Mouse (Mus musculus) intestine, embryonic 14.5 days (tissue): ENCODE data around the gene Jakmip3. TPM values are rescaled to one million over a fixed set of nuclear protein-coding genes. Genes with fewer than 3 reads are reported as not detected.

Source experiments
- ATAC-seq: fragments of 200-750 bp; cut with Nextera tagmentation; replicated peaks from 2 replicates; pipeline ENCODE4 v1.8.0; 2017; ENCODE audit warnings: low read depth, moderate number of reproducible peaks, moderate TSS enrichment, moderate library complexity; ENCODE audit not compliant: low FRiP score, low TSS enrichment
- DNase-seq: peaks from one replicate; pipeline ENCODE4 v3.0.0-alpha.2; 2018; ENCODE audit warnings: low spot score
- H3K27ac ChIP-seq: fragments of 300-500 bp; sonication (generic); 2 replicates; pipeline ENCODE4 v1.5.1; 2014; ENCODE audit warnings: low read depth, mild to moderate bottlenecking, control low read depth
- H3K27me3 ChIP-seq: fragments of 300-500 bp; sonication (generic); replicated peaks from 2 replicates; pipeline ENCODE4 v1.6.1; 2014; ENCODE audit warnings: low read length, control low read depth; ENCODE audit not compliant: control insufficient read depth, insufficient read depth
- H3K36me3 ChIP-seq: fragments of 300-500 bp; sonication (generic); 2 replicates; pipeline ENCODE4 v1.6.1; 2014; ENCODE audit warnings: low read length, control low read depth; ENCODE audit not compliant: control insufficient read depth, insufficient read depth
- H3K4me1 ChIP-seq: fragments of 300-500 bp; sonication (generic); replicated peaks from 2 replicates; pipeline ENCODE4 v1.6.1; 2014; ENCODE audit warnings: low read length, control low read depth, mixed read lengths; ENCODE audit not compliant: control insufficient read depth, insufficient read depth
- H3K4me2 ChIP-seq: fragments of 300-500 bp; sonication (generic); 2 replicates; pipeline ENCODE4 v1.6.1; 2014; ENCODE audit warnings: low read length
- H3K4me3 ChIP-seq: fragments of 300-500 bp; sonication (generic); 2 replicates; pipeline ENCODE4 v1.5.1; 2014; ENCODE audit warnings: low read depth, low read length, control low read depth, mixed read lengths
- H3K9ac ChIP-seq: fragments of 300-500 bp; sonication (generic); 2 replicates; pipeline ENCODE4 v1.6.1; 2014; ENCODE audit warnings: mild to moderate bottlenecking, low read length
- H3K9me3 ChIP-seq: fragments of 300-500 bp; sonication (generic); 2 replicates; pipeline ENCODE4 v1.6.1; 2016; ENCODE audit warnings: low read length, control low read depth; ENCODE audit not compliant: control insufficient read depth
- WGBS: fragments of 180-500 bp; shearing (Covaris S2); extraction: QIAGEN DNeasy Blood & Tissue Kit; methylation state at CpG from one replicate; pipeline ENCODE4 v1.1.7; 2014; 5-methylcytosine and 5-hydroxymethylcytosine counted together
- polyA plus RNA-seq: library from polyadenylated mRNA; unstranded; fragments of >200 nt; fragmentation: Nextera tagmentation; extraction: Ambion mirVana; gene quantifications from 2 replicates; pipeline ENCODE4 v1.2.1, GENCODE M21; 2014

Jakmip3 gene
- polyA plus RNA-seq, 1 experiment from 2014 or later = 0.46 TPM

- WGBS = 38% methylated on average over 3 of the region's 3 CpGs
- Histone ChIP-seq H3K9ac (no peak overlapping the region), H3K27me3 (no peaks in the 10 kb centered on the region), H3K4me3 (no peak overlapping the region), H3K4me2 (no peak overlapping the region), H3K9me3 (no peaks in the 10 kb centered on the region), H3K36me3 (no peaks in the 10 kb centered on the region), H3K27ac (no peak overlapping the region), H3K4me1 (no peaks in the 10 kb centered on the region)
- DNase-seq (peak; percentile 78), ATAC-seq (no peak)
These were observed 70.5 kb downstream of the Jakmip3 start for GRCm38 (mm10) chr7:139011027-139011426.

GRCm38 (mm10) chr7:139011586-139011985 lies 71.1 kb downstream of the Jakmip3 start:
- no peaks in the 10 kb centered on the region for H3K36me3 ChIP-seq
- 90% methylated on average over 2 of the region's 2 CpGs for WGBS
- no peaks in the 10 kb centered on the region for H3K27me3 ChIP-seq
- no peak overlapping the region for H3K27ac ChIP-seq
- ATAC-seq = no peak
- H3K4me1 ChIP-seq = no peaks in the 10 kb centered on the region
- DNase-seq = no peak
- H3K4me2 ChIP-seq = no peak overlapping the region
- H3K4me3 ChIP-seq = no peak overlapping the region
- H3K9ac ChIP-seq = no peak overlapping the region
- no peaks in the 10 kb centered on the region for H3K9me3 ChIP-seq

GRCm38 (mm10) chr7:139012767-139013369 lies 72.3 kb downstream of the Jakmip3 start:
- no peak for ATAC-seq

GRCm38 (mm10) chr7:139015143-139015542 lies 74.6 kb downstream of the Jakmip3 start:
- no peaks in the 10 kb centered on the region for H3K36me3 ChIP-seq
- ATAC-seq = no peak
- no peak overlapping the region for H3K9ac ChIP-seq
- no peaks in the 10 kb centered on the region for H3K27me3 ChIP-seq
- WGBS = 87% methylated on average over 6 of the region's 6 CpGs
- no peak overlapping the region for H3K4me3 ChIP-seq
- H3K4me1 ChIP-seq = no peaks in the 10 kb centered on the region
- DNase-seq = no peak
- no peaks in the 10 kb centered on the region for H3K9me3 ChIP-seq
- no peak overlapping the region for H3K4me2 ChIP-seq
- H3K27ac ChIP-seq = no peak overlapping the region

More at GRCm38 (mm10) chr7:139012767-139013369, 72.3 kb downstream of the Jakmip3 start:
- no peaks in the 10 kb centered on the region for H3K36me3 ChIP-seq
- H3K27me3 ChIP-seq = no peaks in the 10 kb centered on the region
- H3K9me3 ChIP-seq = no peaks in the 10 kb centered on the region
- H3K9ac ChIP-seq = no peak overlapping the region
- DNase-seq = no peak
- H3K27ac ChIP-seq = no peak overlapping the region
- 72% methylated on average over 6 of the region's 6 CpGs for WGBS
- H3K4me3 ChIP-seq = no peak overlapping the region
- H3K4me2 ChIP-seq = no peak overlapping the region
- H3K4me1 ChIP-seq = no peaks in the 10 kb centered on the region

- DNase-seq = no peak
- Histone ChIP-seq H3K4me1 (no peaks in the 10 kb centered on the region), H3K9me3 (no peaks in the 10 kb centered on the region), H3K4me2 (no peak overlapping the region), H3K9ac (no peak overlapping the region), H3K36me3 (no peaks in the 10 kb centered on the region), H3K4me3 (no peak overlapping the region), H3K27ac (no peak overlapping the region), H3K27me3 (no peaks in the 10 kb centered on the region)
- ATAC-seq = no peak
- WGBS = 68% methylated on average over 11 of the region's 11 CpGs
These were observed 75.8 kb downstream of the Jakmip3 start for GRCm38 (mm10) chr7:139016288-139016687.

- no peak overlapping the region for H3K9ac ChIP-seq
- H3K4me1 ChIP-seq = no peaks in the 10 kb centered on the region
- no peak overlapping the region for H3K27ac ChIP-seq
- WGBS = 71% methylated on average over 15 of the region's 15 CpGs
- no peaks in the 10 kb centered on the region for H3K27me3 ChIP-seq
- no peaks in the 10 kb centered on the region for H3K36me3 ChIP-seq
- H3K4me3 ChIP-seq = no peak overlapping the region
- no peak overlapping the region for H3K4me2 ChIP-seq
- H3K9me3 ChIP-seq = no peaks in the 10 kb centered on the region
- DNase-seq = no peak
- ATAC-seq = no peak
These were observed 76.8 kb downstream of the Jakmip3 start for GRCm38 (mm10) chr7:139017249-139017903.

- Histone ChIP-seq H3K4me1 (no peaks in the 10 kb centered on the region), H3K4me2 (peak overlapping the region; percentile 26; the same call in 1 of the 2 replicates), H3K36me3 (no peaks in the 10 kb centered on the region), H3K27me3 (no peaks in the 10 kb centered on the region), H3K4me3 (no peak overlapping the region), H3K9ac (no peak overlapping the region), H3K9me3 (no peaks in the 10 kb centered on the region), H3K27ac (no peak overlapping the region)
- DNase-seq (no peak), ATAC-seq (no peak)
- 10% methylated on average over 18 of the region's 20 CpGs for WGBS
These were observed 80.4 kb downstream of the Jakmip3 start for GRCm38 (mm10) chr7:139020884-139021283.

- Histone ChIP-seq H3K27me3 (no peaks in the 10 kb centered on the region), H3K27ac (no peak overlapping the region), H3K4me3 (no peak overlapping the region), H3K4me1 (no peaks in the 10 kb centered on the region), H3K4me2 (no peak overlapping the region), H3K36me3 (no peaks in the 10 kb centered on the region), H3K9ac (no peak overlapping the region), H3K9me3 (no peaks in the 10 kb centered on the region)
- DNase-seq = no peak
- WGBS = 55% methylated on average over 1 of the region's 1 CpGs
- no peak for ATAC-seq
These were observed 80.8 kb downstream of the Jakmip3 start for GRCm38 (mm10) chr7:139021326-139021725.

GRCm38 (mm10) chr7:139027136-139027535 lies 86.6 kb downstream of the Jakmip3 start:
- ATAC-seq (no peak), DNase-seq (no peak)
- H3K4me2 ChIP-seq = no peak overlapping the region
- H3K36me3 ChIP-seq = no peaks in the 10 kb centered on the region
- H3K9me3 ChIP-seq = no peaks in the 10 kb centered on the region
- H3K27me3 ChIP-seq = no peaks in the 10 kb centered on the region
- no peaks in the 10 kb centered on the region for H3K4me1 ChIP-seq
- H3K9ac ChIP-seq = no peak overlapping the region
- WGBS = 35% methylated on average over 5 of the region's 5 CpGs
- H3K27ac ChIP-seq = no peak overlapping the region
- no peak overlapping the region for H3K4me3 ChIP-seq
